Mouse (Mus musculus) retina, adult 2 months (tissue): ENCODE results near the gene Tjp3.

Experiments used
- DNase-seq: peaks from one replicate; pipeline ENCODE4 v3.0.0-alpha.2; 2012; ENCODE audit warnings: low read depth, low spot score

Tjp3 gene

GRCm38 (mm10) chr10:81319741-81320549 is 28.6 kb upstream of the Tjp3 start:
- DNase-seq = no peak

GRCm38 (mm10) chr10:81319330-81319699 is 27.9 kb upstream of the Tjp3 start:
- DNase-seq = no peak

- no peak for DNase-seq
These were observed 27.4 kb upstream of the Tjp3 start for GRCm38 (mm10) chr10:81318589-81319329.

DNA sequence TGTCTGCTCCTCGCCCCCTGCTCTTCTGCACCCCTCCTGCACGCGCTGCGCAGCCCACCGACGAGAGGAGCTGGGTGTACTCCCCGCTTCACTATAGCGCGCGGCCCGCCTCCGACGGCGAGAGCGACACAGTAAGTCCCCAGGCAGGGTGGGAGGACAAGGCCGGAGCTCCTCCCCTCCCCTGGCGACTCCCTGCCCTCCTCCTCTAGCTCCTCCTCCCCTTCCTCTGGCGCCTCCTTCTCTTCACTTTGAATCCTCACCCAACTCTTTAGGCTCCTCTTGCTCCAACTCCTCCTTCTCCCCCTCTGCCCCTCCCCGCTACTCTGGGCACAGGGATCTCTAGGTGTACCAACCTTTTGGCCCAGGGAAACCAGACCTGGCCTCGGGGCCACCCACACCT is 25.9 kb upstream of the Tjp3 start:
- no peak for DNase-seq

- DNase-seq = no peak
These were observed 25.1 kb upstream of the Tjp3 start for GRCm38 (mm10) chr10:81316338-81317060.

- no peak for DNase-seq
These were observed 24.2 kb upstream of the Tjp3 start for GRCm38 (mm10) chr10:81315587-81315986.

GRCm38 (mm10) chr10:81314201-81314600 is 22.8 kb upstream of the Tjp3 start:
- no peak for DNase-seq

- DNase-seq = no peak
These were observed 22.2 kb upstream of the Tjp3 start for GRCm38 (mm10) chr10:81313581-81313980.

DNA sequence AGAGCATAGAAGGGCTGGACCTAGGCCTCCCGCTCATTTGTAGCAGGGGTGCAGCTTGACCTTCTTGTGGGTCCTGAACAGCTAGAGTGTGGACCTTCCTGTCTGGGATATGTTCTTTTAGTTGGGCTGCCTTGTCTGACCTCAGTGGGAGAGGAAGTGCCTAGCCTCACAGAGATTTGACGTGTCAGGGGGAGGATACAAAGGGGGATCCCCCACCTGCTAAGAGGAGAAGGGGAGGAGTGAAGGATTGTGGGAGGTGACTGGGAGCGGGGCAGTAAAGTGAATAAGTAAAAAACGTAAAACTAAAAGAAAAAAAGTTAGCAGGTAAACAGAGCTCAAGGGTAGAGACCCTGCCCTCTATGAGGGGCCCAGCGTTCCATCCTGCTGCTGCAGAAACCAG is 18.2 kb upstream of the Tjp3 start:
- DNase-seq = no peak

GRCm38 (mm10) chr10:81306837-81307682 is 15.7 kb upstream of the Tjp3 start:
- DNase-seq = no peak

- DNase-seq = no peak
These were observed 14.8 kb upstream of the Tjp3 start for GRCm38 (mm10) chr10:81306173-81306668.

- no peak for DNase-seq
These were observed 14.3 kb upstream of the Tjp3 start for GRCm38 (mm10) chr10:81305663-81306062.

DNA sequence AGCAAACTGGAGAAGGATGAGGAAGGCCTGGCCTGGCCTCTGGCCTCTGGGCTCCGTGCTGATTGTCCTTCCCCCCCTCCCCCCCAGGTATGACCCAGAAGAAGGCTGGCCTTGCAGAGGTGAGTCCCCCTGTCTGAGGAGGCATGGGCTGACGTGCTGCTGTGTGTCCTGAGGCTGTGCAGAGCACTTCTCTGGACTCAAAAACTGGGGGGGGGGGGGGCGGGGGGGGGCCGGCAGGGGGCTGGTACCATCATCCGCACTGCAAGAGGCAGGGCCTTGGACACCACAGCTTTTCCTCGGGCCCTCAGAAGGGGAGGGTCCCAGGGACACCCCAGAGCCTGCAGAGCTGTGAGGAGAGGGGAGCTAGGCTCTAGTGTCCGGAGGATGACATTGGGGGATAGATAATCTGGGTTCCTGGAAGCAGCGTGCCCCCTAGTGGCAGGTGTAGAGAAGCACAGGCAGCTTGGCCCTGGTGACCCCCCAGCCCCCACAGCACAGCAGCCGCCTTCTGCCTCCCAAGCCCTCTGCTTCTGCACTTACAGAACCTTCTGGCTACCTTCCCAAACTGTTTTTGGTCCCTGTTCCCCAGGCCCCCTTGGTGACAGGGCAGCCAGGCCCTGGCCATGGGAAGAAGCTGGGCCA is 13.3 kb upstream of the Tjp3 start:
- DNase-seq = no peak

- no peak for DNase-seq
These were observed 12.4 kb upstream of the Tjp3 start for GRCm38 (mm10) chr10:81303761-81304160.

GRCm38 (mm10) chr10:81303258-81303657 is 11.9 kb upstream of the Tjp3 start:
- DNase-seq = no peak

- DNase-seq = no peak
These were observed 11.4 kb upstream of the Tjp3 start for GRCm38 (mm10) chr10:81302781-81303218.

- no peak for DNase-seq
These were observed 10.9 kb upstream of the Tjp3 start for GRCm38 (mm10) chr10:81302288-81302687.

DNA sequence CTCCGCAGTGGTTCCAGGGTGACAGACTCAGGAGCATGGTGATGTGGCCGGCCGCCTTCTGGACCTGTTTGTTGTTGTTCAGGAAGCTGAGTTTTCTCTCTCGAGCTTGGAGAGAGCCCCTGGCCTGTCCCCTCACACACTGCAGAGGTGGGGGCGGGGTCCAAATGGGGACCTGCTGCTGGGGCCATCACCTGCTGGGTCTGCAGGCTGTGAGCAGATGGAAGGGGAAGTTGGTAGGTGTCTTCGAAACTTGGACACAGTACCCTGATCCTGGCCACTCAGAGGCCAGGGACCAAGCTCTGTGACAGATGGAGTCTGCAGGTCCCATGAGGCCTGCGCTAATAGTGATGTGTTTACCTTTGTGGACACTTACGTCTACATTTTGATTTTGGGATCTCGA is 9.9 kb upstream of the Tjp3 start:
- no peak for DNase-seq

DNA sequence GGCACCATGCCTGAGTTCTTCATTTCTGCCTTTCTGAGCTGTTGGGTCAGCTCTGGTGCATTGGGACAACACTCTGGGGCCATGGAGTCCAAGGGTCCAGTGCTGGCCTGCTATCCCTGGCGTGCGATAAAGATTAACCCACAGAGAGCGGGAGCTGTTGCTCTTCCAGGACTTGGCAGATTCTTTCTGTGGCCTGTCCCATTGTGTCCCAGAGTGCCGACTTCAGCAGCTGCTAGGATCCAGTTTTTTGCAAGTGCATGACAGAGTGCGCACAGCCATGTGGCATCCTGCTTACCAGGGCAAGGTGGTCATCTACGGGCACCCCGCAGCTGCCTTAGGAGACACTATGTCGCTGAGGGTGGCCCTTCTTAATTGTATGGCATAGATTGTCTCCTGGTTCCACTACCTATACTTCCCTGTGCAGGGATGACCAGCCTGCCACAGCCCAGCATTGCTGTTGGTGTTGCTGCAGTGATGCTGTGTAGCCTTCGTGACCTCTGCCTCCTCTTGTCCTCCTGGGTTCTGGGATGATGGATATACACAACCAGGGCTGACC is 9.0 kb upstream of the Tjp3 start:
- no peak for DNase-seq

- no peak for DNase-seq
These were observed 8.4 kb upstream of the Tjp3 start for GRCm38 (mm10) chr10:81299585-81300351.
